Mouse (Mus musculus) lung, postnatal 0 days (tissue): ENCODE results near the gene Psenen. TPM values are rescaled to one million over a fixed set of nuclear protein-coding genes. Genes with fewer than 3 reads are reported as not detected.

Source experiments
- ATAC-seq: fragments of 200-750 bp; cut with Nextera tagmentation; 2 replicates; pipeline ENCODE4 v1.8.0; 2017; ENCODE audit warnings: moderate library complexity
- DNase-seq: peaks from one replicate; pipeline ENCODE4 v3.0.0-alpha.2; 2016; ENCODE audit warnings: low spot score
- H3K27ac ChIP-seq: fragments of 300-500 bp; sonication (generic); 2 replicates; pipeline ENCODE4 v1.5.1; 2014; ENCODE audit warnings: antibody characterized with exemption, mild to moderate bottlenecking, low read length, mixed read lengths
- H3K27me3 ChIP-seq: fragments of 300-500 bp; sonication (generic); replicated peaks from 2 replicates; pipeline ENCODE4 v1.6.1; 2014; ENCODE audit warnings: low read length, mixed read lengths; ENCODE audit not compliant: insufficient read depth
- H3K36me3 ChIP-seq: fragments of 300-500 bp; sonication (generic); 2 replicates; pipeline ENCODE4 v1.6.1; 2014; ENCODE audit warnings: low read length, mixed read lengths; ENCODE audit not compliant: insufficient read depth
- H3K4me1 ChIP-seq: fragments of 300-500 bp; sonication (generic); 2 replicates; pipeline ENCODE4 v1.6.1; 2014; ENCODE audit warnings: antibody characterized with exemption, low read depth, low read length, mixed read lengths; ENCODE audit not compliant: insufficient read depth
- H3K4me2 ChIP-seq: fragments of 300-500 bp; sonication (generic); replicated peaks from 2 replicates; pipeline ENCODE4 v1.6.1; 2014; ENCODE audit warnings: low read depth, mild to moderate bottlenecking, low read length, moderate library complexity, mixed read lengths
- H3K4me3 ChIP-seq: fragments of 300-500 bp; sonication (generic); 2 replicates; pipeline ENCODE4 v1.5.1; 2014; ENCODE audit warnings: low read depth, low read length
- H3K9ac ChIP-seq: fragments of 300-500 bp; sonication (generic); replicated peaks from 2 replicates; pipeline ENCODE4 v1.6.1; 2014; ENCODE audit warnings: low read depth, mild to moderate bottlenecking
- H3K9me3 ChIP-seq: fragments of 300-500 bp; sonication (generic); 2 replicates; pipeline ENCODE4 v1.6.1; 2016; ENCODE audit warnings: low read length, mixed read lengths
- CTCF ChIP-seq: IDR thresholded peaks from 2 replicates; pipeline ENCODE4 v1.5.1; 2016; ENCODE audit warnings: antibody characterized with exemption, mild to moderate bottlenecking
- EP300 ChIP-seq: IDR thresholded peaks from 2 replicates; pipeline ENCODE4 v1.6.1; 2016; ENCODE audit warnings: antibody characterized with exemption, mild to moderate bottlenecking, control low read depth
- WGBS: fragments of 180-500 bp; shearing (Covaris S2); extraction: QIAGEN DNeasy Blood & Tissue Kit; methylation state at CpG from one replicate; pipeline ENCODE4 v1.1.7; 2014; 5-methylcytosine and 5-hydroxymethylcytosine counted together
- polyA plus RNA-seq: library from polyadenylated mRNA; unstranded; fragments of >200 nt; fragmentation: Nextera tagmentation; extraction: Ambion mirVana; gene quantifications from 2 replicates; pipeline ENCODE4 v1.2.1, GENCODE M21; 2015

Gene Psenen
- polyA plus RNA-seq, 1 experiment from 2014 or later = 184 TPM

DNA sequence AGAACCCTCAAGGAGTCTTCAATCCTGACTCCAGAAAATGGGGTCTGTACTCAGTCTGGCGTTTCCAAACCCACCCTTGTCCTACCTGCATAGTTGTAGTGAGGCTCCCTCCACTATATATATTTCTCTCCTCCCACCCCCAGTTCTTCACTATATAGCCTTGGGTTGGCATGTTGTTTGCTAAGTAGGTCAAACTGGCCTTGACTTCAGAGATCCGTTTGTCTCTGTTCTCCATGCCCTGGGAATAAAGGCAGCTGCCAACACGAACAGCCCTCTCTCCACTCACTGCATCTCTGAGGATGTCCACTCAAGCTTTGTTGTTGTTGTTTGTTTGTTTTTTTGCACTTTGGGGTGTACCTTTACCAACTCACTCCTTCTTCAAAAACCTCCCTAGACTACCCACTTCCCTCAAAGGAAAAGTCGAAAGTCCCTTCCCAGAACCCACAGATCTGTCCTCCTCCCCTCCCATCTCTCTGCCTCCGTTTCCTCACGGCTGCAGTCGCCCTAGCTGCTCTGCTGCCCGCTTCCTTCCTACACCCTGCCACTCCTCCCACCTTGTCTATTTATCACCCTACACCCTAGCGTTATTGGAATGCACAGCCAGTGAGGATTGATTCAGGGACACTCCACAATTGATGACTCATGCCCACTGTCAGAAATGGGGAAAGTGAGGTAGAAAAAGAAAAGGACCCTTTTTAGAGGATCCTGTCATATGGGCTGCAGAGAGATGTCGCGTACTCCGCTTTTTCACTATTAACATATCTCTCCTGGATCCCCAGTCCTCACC is 4.6 kb downstream of the Psenen start:
- Histone ChIP-seq H3K27ac (peak overlapping the region; percentile 57), H3K9ac (peak overlapping the region; percentile 55), H3K36me3 (peaks cover 14% of the 10 kb centered on the region; the same call in 1 of the 2 replicates), H3K4me3 (peak overlapping the region; percentile 49), H3K4me2 (peak overlapping the region; percentile 64), H3K27me3 (no peaks in the 10 kb centered on the region), H3K9me3 (no peaks in the 10 kb centered on the region), H3K4me1 (peaks cover 12% of the 10 kb centered on the region; the same call in 1 of the 2 replicates)
- ATAC-seq (no peak), DNase-seq (peak; percentile 31)
- TF ChIP-seq EP300 (no peak), CTCF (no peak)
- 9% methylated on average over 12 of the region's 12 CpGs for whole genome bisulfite sequencing

DNA sequence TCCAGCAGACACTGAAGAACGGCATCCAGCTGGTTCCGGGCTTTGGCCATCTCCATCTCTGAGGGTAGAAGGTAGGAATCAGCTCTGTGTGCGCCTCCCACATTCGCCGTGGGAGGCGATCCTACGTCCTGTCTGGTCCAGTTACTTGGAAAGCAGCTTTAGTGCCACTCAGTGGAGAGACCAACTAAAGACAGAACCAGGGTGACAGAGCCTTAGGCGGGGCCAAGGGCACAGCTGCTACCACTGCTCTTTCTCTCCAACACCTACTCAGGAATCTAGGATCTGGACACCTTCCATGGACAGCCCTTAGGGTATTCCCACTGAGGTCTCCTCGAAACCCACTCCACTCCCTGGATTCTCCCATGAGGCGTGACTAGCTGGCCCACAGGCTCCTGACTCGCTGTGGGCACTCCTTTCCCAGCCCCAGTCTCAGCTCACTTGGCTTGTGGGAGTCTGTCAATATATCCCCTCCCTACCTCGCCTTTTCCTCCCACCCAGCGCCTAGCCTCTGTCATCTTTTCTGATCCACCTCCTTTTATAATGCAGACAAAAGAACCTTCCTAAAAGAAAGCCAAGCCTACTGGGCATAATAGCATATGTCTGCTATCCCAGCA is 5.4 kb downstream of the Psenen start:
- ATAC-seq (no peak), DNase-seq (no peak)
- H3K27ac ChIP-seq = no peak overlapping the region
- TF ChIP-seq CTCF = no peak
- TF ChIP-seq EP300 = no peak
- 89% methylated on average over 13 of the region's 13 CpGs for WGBS
- H3K36me3 ChIP-seq = peaks cover 14% of the 10 kb centered on the region; the same call in 1 of the 2 replicates
- no peaks in the 10 kb centered on the region for H3K27me3 ChIP-seq
- H3K9me3 ChIP-seq = no peaks in the 10 kb centered on the region
- no peak overlapping the region for H3K4me2 ChIP-seq
- peaks cover 19% of the 10 kb centered on the region; the same call in 1 of the 2 replicates for H3K4me1 ChIP-seq
- H3K9ac ChIP-seq = no peak overlapping the region
- H3K4me3 ChIP-seq = no peak overlapping the region

DNA sequence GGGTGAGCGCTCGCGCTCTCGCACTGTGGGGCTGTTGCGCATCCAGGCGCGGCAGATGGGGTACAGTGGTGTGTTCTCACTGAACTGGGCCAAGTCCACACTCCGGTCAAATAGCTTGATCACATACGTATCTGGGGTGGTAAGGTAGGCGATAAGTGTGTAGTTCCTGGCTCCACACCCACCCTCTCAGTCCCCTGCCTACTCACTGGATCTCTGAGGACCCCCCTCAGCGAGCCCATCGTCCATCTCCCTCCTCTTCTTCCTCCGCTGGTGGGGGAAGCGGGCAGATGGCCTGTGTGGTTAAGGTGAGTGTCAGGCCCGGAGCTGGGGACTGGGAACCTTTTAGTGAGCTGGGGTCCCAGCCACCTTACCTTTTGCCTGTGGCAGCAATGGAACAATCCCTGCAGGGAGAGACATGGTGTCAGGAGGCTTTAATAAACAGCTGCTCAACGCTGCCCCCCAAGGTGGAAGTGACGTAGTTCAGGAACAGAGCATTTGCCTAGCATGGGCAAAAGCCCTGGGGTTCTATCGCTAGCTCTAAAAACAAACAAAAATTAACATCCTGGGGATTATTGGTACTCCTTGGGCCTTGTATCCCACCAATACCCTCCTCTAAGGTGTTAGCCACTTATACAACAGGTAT is 6.4 kb downstream of the Psenen start:
- Histone ChIP-seq H3K4me1 (peaks cover 24% of the 10 kb centered on the region; the same call in 1 of the 2 replicates), H3K36me3 (peaks cover 14% of the 10 kb centered on the region; the same call in 1 of the 2 replicates), H3K27ac (no peak overlapping the region), H3K9me3 (no peaks in the 10 kb centered on the region), H3K4me2 (no peak overlapping the region), H3K27me3 (no peaks in the 10 kb centered on the region), H3K9ac (no peak overlapping the region), H3K4me3 (no peak overlapping the region)
- WGBS = 93% methylated on average over 17 of the region's 18 CpGs
- TF ChIP-seq EP300 = no peak
- TF ChIP-seq CTCF = peak; percentile 39
- DNase-seq = peak; percentile 21
- no peak for ATAC-seq

DNA sequence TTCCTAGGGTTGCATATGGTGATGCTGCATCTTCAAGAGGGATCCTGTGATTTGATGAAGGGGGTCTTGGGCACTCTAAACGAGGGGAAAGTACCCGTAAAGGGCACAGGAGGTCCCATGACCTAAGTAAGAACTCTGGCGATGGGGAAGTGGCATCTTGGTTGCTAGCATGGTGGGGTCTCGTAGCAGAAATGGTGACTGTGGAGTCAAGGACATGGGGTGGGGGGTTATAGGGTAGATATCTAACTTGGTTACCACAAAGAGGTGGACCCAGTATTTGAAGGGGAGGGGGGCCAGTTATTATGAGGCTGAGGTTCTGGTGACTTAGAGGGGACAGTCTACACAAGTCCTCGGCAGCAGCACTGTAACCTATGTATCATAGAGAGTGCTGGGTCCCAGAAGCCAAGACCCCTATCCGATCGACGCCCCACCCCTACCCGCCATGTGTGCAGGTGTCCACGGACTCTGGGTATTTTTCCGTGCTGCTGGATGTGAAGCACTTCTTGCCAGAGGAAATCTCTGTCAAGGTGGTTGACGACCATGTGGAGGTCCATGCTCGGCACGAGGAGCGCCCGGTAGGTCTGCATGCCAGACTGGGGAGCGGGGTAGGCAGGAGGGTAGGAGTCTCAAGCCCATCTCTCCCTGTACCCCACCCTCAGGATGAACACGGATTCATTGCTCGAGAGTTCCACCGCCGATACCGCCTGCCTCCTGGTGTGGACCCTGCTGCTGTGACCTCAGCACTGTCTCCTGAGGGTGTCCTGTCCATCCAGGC is 9.4 kb downstream of the Psenen start:
- WGBS = 84% methylated on average over 22 of the region's 22 CpGs
- Histone ChIP-seq H3K4me1 (peaks cover 23% of the 10 kb centered on the region; the same call in 1 of the 2 replicates), H3K4me3 (peak overlapping the region; percentile 69; the same call in 1 of the 2 replicates), H3K27me3 (no peaks in the 10 kb centered on the region), H3K9ac (no peak overlapping the region), H3K27ac (no peak overlapping the region), H3K9me3 (no peaks in the 10 kb centered on the region), H3K36me3 (peaks cover 14% of the 10 kb centered on the region; the same call in 1 of the 2 replicates), H3K4me2 (peak overlapping the region; percentile 97)
- DNase-seq = no peak
- ATAC-seq = no peak
- TF ChIP-seq CTCF (no peak), EP300 (no peak)

DNA sequence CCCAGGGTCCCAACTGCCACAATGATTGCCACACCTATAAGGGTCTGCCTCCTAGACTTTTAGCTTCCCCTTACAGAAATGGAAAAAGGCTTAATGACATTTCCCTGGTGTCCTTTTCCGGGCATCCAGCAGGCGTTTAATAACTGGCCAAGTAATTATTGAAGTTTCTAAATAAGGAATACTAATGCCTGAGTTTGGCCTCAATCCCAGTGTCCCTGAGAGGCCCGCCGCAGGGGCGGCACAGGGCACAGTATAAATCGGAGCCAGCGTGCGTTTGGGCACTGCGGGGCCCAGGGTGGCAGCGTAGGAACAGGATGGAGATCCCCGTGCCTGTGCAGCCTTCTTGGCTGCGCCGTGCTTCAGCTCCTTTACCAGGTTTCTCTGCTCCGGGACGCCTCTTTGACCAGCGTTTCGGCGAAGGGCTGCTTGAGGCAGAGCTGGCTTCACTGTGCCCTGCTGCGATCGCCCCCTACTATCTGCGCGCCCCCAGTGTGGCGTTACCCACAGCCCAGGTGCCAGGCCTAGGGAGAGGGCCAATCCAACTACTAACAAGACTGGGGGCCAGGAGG is 10.3 kb downstream of the Psenen start:
- DNase-seq (peak; percentile 13), ATAC-seq (peak; percentile 6; the same call in 1 of the 2 replicates)
- 0% methylated on average over 23 of the region's 23 CpGs for WGBS
- no peaks in the 10 kb centered on the region for H3K9me3 ChIP-seq
- TF ChIP-seq EP300 (no peak), CTCF (0 out of 2 replicates have a peak, but pooled peaks have one; percentile 1)
- H3K4me2 ChIP-seq = peak overlapping the region; percentile 97
- no peaks in the 10 kb centered on the region for H3K27me3 ChIP-seq
- H3K4me1 ChIP-seq = peaks cover 15% of the 10 kb centered on the region; the same call in 1 of the 2 replicates
- peak overlapping the region; percentile 60 for H3K9ac ChIP-seq
- H3K27ac ChIP-seq = peak overlapping the region; percentile 89
- peaks cover 14% of the 10 kb centered on the region; the same call in 1 of the 2 replicates for H3K36me3 ChIP-seq
- peak overlapping the region; percentile 69 for H3K4me3 ChIP-seq
